ENCODE assay signal across 16 mouse cellular contexts in genomic region chr15:8030643-8031042, GRCm38 (mm10).
DNase-seq lines count a peak whose midpoint lies in the region; ATAC-seq lines count a peak whose summit lies in the region.
"Had no signal": no experiment of that assay in that cellular context is flagged by ENCODE, and none has a peak within 500 bp of the region (broad histone marks: within the 10 kb centered on the region; RNA-seq: fewer than 3 reads in every experiment).

No protein-coding gene starts in this region.

- no peaks in the 10 kb centered on the region for H3K9me3 ChIP-seq in forebrain, embryonic 16.5 days (ENCODE audit: control insufficient read depth, low read length)
- H3K9me3 ChIP-seq in forebrain, embryonic 11.5 days (ENCODE audit: control insufficient read depth, low read length): no peaks in the 10 kb centered on the region
- no peaks in the 10 kb centered on the region for H3K9me3 ChIP-seq in hindbrain, embryonic 14.5 days (ENCODE audit: control insufficient read depth, low read length)
- H3K9me3 ChIP-seq: heart, embryonic 12.5 days; hindbrain, embryonic 13.5 days; kidney, embryonic 15.5 days had no signal

- no peak for DNase-seq in forebrain, embryonic 11.5 days (ENCODE audit: low spot score)
- peak; percentile 18 to 30 for DNase-seq in frontal cortex, postnatal 10 days (ENCODE audit: low spot score in 2 of 2)
- peak; percentile 54 for DNase-seq in left cerebral cortex, adult 11 months (ENCODE audit: low spot score)
- DNase-seq in right cerebral cortex, postnatal 14 days: peak; percentile 72
- DNase-seq in gastrocnemius, postnatal 36 days: no peak
- no peak for DNase-seq in embryo, embryonic 11 days
- DNase-seq in hindbrain, embryonic 14.5 days (ENCODE audit: low spot score): no peak
- DNase-seq: adrenal gland, postnatal 36 days; thymus, postnatal 36 days had no signal

- H3K4me3 ChIP-seq in forebrain, embryonic 16.5 days (replicated peaks; ENCODE audit: low read length): no peak overlapping the region
- no peak overlapping the region for H3K4me3 ChIP-seq in forebrain, embryonic 11.5 days (ENCODE audit: low read depth, low read length)
- no peak overlapping the region for H3K4me3 ChIP-seq in hindbrain, embryonic 14.5 days (replicated peaks; ENCODE audit: low read length)
- H3K4me3 ChIP-seq: heart, embryonic 12.5 days; hindbrain, embryonic 13.5 days; kidney, embryonic 15.5 days had no signal

- no peak overlapping the region for H3K27ac ChIP-seq in forebrain, embryonic 16.5 days (ENCODE audit: low read length)
- H3K27ac ChIP-seq in forebrain, embryonic 11.5 days (ENCODE audit: low read depth, low read length): no peak overlapping the region
- H3K27ac ChIP-seq in hindbrain, embryonic 14.5 days: no peak overlapping the region
- H3K27ac ChIP-seq: hindbrain, embryonic 13.5 days; kidney, embryonic 15.5 days; macrophage had no signal

- WGBS in forebrain, embryonic 16.5 days: 64% methylated on average over 3 of the region's 3 CpGs
- 91% methylated on average over 3 of the region's 3 CpGs for WGBS in forebrain, embryonic 11.5 days
- WGBS in hindbrain, embryonic 14.5 days: 87% methylated on average over 3 of the region's 3 CpGs

- peaks cover 5% of the 10 kb centered on the region; the same call in 1 of the 2 replicates for H3K4me1 ChIP-seq in forebrain, embryonic 16.5 days (replicated peaks; ENCODE audit: control insufficient read depth, insufficient read depth, low read length)
- H3K4me1 ChIP-seq in forebrain, embryonic 11.5 days (replicated peaks; ENCODE audit: control insufficient read depth, insufficient read depth, low read length): no peaks in the 10 kb centered on the region
- H3K4me1 ChIP-seq in hindbrain, embryonic 14.5 days (replicated peaks; ENCODE audit: control insufficient read depth, insufficient read depth, low read length): no peaks in the 10 kb centered on the region
- H3K4me1 ChIP-seq: hindbrain, embryonic 13.5 days; kidney, embryonic 15.5 days had no signal

- ATAC-seq in forebrain, embryonic 16.5 days: peak; percentile 94
- ATAC-seq in forebrain, embryonic 11.5 days (replicated peaks; ENCODE audit: low FRiP score): no peak
- no peak for ATAC-seq in hindbrain, embryonic 14.5 days (ENCODE audit: low FRiP score)
- ATAC-seq: CD4-positive, CD25-positive, alpha-beta regulatory T cell, adult 4 months; Patski had no signal

- no peak overlapping the region for H3K9ac ChIP-seq in forebrain, embryonic 16.5 days (replicated peaks; ENCODE audit: low read depth, low read length)
- H3K9ac ChIP-seq in forebrain, embryonic 11.5 days (ENCODE audit: low read length): no peak overlapping the region
- no peak overlapping the region for H3K9ac ChIP-seq in hindbrain, embryonic 14.5 days
- H3K9ac ChIP-seq: heart, embryonic 12.5 days; hindbrain, embryonic 13.5 days; kidney, embryonic 15.5 days had no signal

- no peak overlapping the region for H3K4me2 ChIP-seq in forebrain, embryonic 16.5 days (ENCODE audit: low read length)
- no peak overlapping the region for H3K4me2 ChIP-seq in forebrain, embryonic 11.5 days (ENCODE audit: low read depth, low read length, severe bottlenecking)
- no peak overlapping the region for H3K4me2 ChIP-seq in hindbrain, embryonic 14.5 days (replicated peaks)
- H3K4me2 ChIP-seq: heart, embryonic 12.5 days; hindbrain, embryonic 13.5 days; kidney, embryonic 15.5 days had no signal

- no peaks in the 10 kb centered on the region for H3K27me3 ChIP-seq in forebrain, embryonic 16.5 days (replicated peaks; ENCODE audit: control insufficient read depth, insufficient read depth, low read length)
- H3K27me3 ChIP-seq in forebrain, embryonic 11.5 days (ENCODE audit: control insufficient read depth, insufficient read depth, low read length): no peaks in the 10 kb centered on the region
- H3K27me3 ChIP-seq in hindbrain, embryonic 14.5 days (ENCODE audit: control insufficient read depth, insufficient read depth, low read length): no peaks in the 10 kb centered on the region
- H3K27me3 ChIP-seq: heart, embryonic 12.5 days; hindbrain, embryonic 13.5 days; kidney, embryonic 15.5 days; Patski had no signal

- intact Hi-C loops in gastrocnemius, postnatal 36 days (cut with DNase I): loop anchor here (10.0 kb wide), 1 partner anchor 216 kb away; the partner anchor contains the start of gene Gdnf

- peaks cover 3% of the 10 kb centered on the region for H3K36me3 ChIP-seq in forebrain, embryonic 16.5 days (ENCODE audit: control insufficient read depth, insufficient read depth)
- H3K36me3 ChIP-seq in forebrain, embryonic 11.5 days (ENCODE audit: control insufficient read depth, insufficient read depth, low read length): peaks cover 2% of the 10 kb centered on the region; the same call in 1 of the 2 replicates
- H3K36me3 ChIP-seq in hindbrain, embryonic 14.5 days (replicated peaks; ENCODE audit: control insufficient read depth, insufficient read depth): peaks cover 16% of the 10 kb centered on the region

Comparison
In these comparisons a context has a peak if more than half of its experiments do, and no peak if none do; other contexts are left out.
1. DNase-seq: peak in frontal cortex, postnatal 10 days (2 of 2), left cerebral cortex, adult 11 months (single experiment) and right cerebral cortex, postnatal 14 days (single experiment); none in forebrain, embryonic 11.5 days (single experiment), gastrocnemius, postnatal 36 days (0 of 2), embryo, embryonic 11 days (single experiment) and hindbrain, embryonic 14.5 days (single experiment).